Mouse (Mus musculus) bone marrow macrophage, adult 2 months (primary cell): ENCODE data around the gene Olfr282.

ENCODE experiments used
- CTCF ChIP-seq: IDR thresholded peaks from 2 replicates; pipeline ENCODE4 v1.5.1; 2012; ENCODE audit warnings: low read depth, mild to moderate bottlenecking, low read length, moderate library complexity
- POLR2A ChIP-seq: IDR thresholded peaks from 2 replicates; pipeline ENCODE4 v1.6.1; 2012; ENCODE audit warnings: mild to moderate bottlenecking, low read depth, low read length, borderline replicate concordance

GRCm38 (mm10) chr15:98476281-98476680 lies 45.3 kb downstream of the Olfr282 start:
- TF ChIP-seq CTCF (no peak), POLR2A (no peak)
